Mouse (Mus musculus): ENCODE results near the gene Rpl19. TPM values are rescaled to one million over a fixed set of nuclear protein-coding genes. Genes with fewer than 3 reads are reported as not detected.

Gene Rpl19
- polyA plus RNA-seq, 1 experiment from 2014 or later: 1,244 TPM

- ATAC-seq (ENCODE audit: insufficient number of reproducible peaks, low FRiP score, low TSS enrichment, low read depth): no peak
- Histone ChIP-seq H3K4me1 (ENCODE audit: control insufficient read depth, insufficient read depth, low read length) (peaks cover 15% of the 10 kb centered on the region), H3K4me3 (ENCODE audit: low read depth, low read length) (no peak overlapping the region), H3K4me2 (ENCODE audit: low read depth, severe bottlenecking) (no peak overlapping the region), H3K9ac (ENCODE audit: low read length) (no peak overlapping the region), H3K9me3 (ENCODE audit: control insufficient read depth, low read length) (no peaks in the 10 kb centered on the region), H3K27ac (replicated peaks; ENCODE audit: low read depth, low read length) (no peak overlapping the region), H3K27me3 (ENCODE audit: control insufficient read depth, insufficient read depth, low read length) (no peaks in the 10 kb centered on the region), H3K36me3 (ENCODE audit: control insufficient read depth, insufficient read depth, low read length) (peaks cover 2% of the 10 kb centered on the region; the same call in 1 of the 2 replicates)
- DNase-seq (ENCODE audit: low spot score): no peak
- 65% methylated on average over 6 of the region's 6 CpGs for WGBS
These were observed 8.3 kb upstream of the Rpl19 start for GRCm38 (mm10) chr11:98018222-98018621.

- no peaks in the 10 kb centered on the region for H3K9me3 ChIP-seq (ENCODE audit: control insufficient read depth, low read length)
- peaks cover 2% of the 10 kb centered on the region; the same call in 1 of the 2 replicates for H3K36me3 ChIP-seq (ENCODE audit: control insufficient read depth, insufficient read depth, low read length)
- peaks cover 15% of the 10 kb centered on the region for H3K4me1 ChIP-seq (ENCODE audit: control insufficient read depth, insufficient read depth, low read length)
- DNase-seq (ENCODE audit: low spot score) (peak; percentile 52), ATAC-seq (ENCODE audit: insufficient number of reproducible peaks, low FRiP score, low TSS enrichment, low read depth) (no peak)
- WGBS: 42% methylated on average over 10 of the region's 10 CpGs
- H3K4me3 ChIP-seq (ENCODE audit: low read depth, low read length): no peak overlapping the region
- no peaks in the 10 kb centered on the region for H3K27me3 ChIP-seq (ENCODE audit: control insufficient read depth, insufficient read depth, low read length)
- no peak overlapping the region for H3K9ac ChIP-seq (ENCODE audit: low read length)
- no peak overlapping the region for H3K27ac ChIP-seq (replicated peaks; ENCODE audit: low read depth, low read length)
- H3K4me2 ChIP-seq (ENCODE audit: low read depth, severe bottlenecking): no peak overlapping the region
These were observed 7.5 kb upstream of the Rpl19 start for GRCm38 (mm10) chr11:98018858-98019641.

- DNase-seq (ENCODE audit: low spot score) (no peak), ATAC-seq (ENCODE audit: insufficient number of reproducible peaks, low FRiP score, low TSS enrichment, low read depth) (no peak)
- no peaks in the 10 kb centered on the region for H3K9me3 ChIP-seq (ENCODE audit: control insufficient read depth, low read length)
- WGBS: 35% methylated on average over 7 of the region's 8 CpGs
- H3K27me3 ChIP-seq (ENCODE audit: control insufficient read depth, insufficient read depth, low read length): no peaks in the 10 kb centered on the region
- no peak overlapping the region for H3K9ac ChIP-seq (ENCODE audit: low read length)
- H3K4me3 ChIP-seq (ENCODE audit: low read depth, low read length): no peak overlapping the region
- H3K4me2 ChIP-seq (ENCODE audit: low read depth, severe bottlenecking): no peak overlapping the region
- H3K4me1 ChIP-seq (ENCODE audit: control insufficient read depth, insufficient read depth, low read length): peaks cover 15% of the 10 kb centered on the region
- H3K27ac ChIP-seq (replicated peaks; ENCODE audit: low read depth, low read length): no peak overlapping the region
- no peaks in the 10 kb centered on the region; the same call in 1 of the 2 replicates for H3K36me3 ChIP-seq (ENCODE audit: control insufficient read depth, insufficient read depth, low read length)
These were observed 6.5 kb upstream of the Rpl19 start for GRCm38 (mm10) chr11:98019883-98020610.

GRCm38 (mm10) chr11:98020710-98021109 lies 5.8 kb upstream of the Rpl19 start:
- WGBS: 100% methylated on average over 1 of the region's 1 CpGs
- Histone ChIP-seq H3K9ac (ENCODE audit: low read length) (no peak overlapping the region), H3K4me1 (ENCODE audit: control insufficient read depth, insufficient read depth, low read length) (peaks cover 16% of the 10 kb centered on the region), H3K4me3 (ENCODE audit: low read depth, low read length) (no peak overlapping the region), H3K4me2 (ENCODE audit: low read depth, severe bottlenecking) (no peak overlapping the region), H3K9me3 (ENCODE audit: control insufficient read depth, low read length) (no peaks in the 10 kb centered on the region), H3K27me3 (ENCODE audit: control insufficient read depth, insufficient read depth, low read length) (no peaks in the 10 kb centered on the region), H3K27ac (replicated peaks; ENCODE audit: low read depth, low read length) (no peak overlapping the region), H3K36me3 (ENCODE audit: control insufficient read depth, insufficient read depth, low read length) (no peaks in the 10 kb centered on the region; the same call in 1 of the 2 replicates)
- ATAC-seq (ENCODE audit: insufficient number of reproducible peaks, low FRiP score, low TSS enrichment, low read depth): no peak
- DNase-seq (ENCODE audit: low spot score): no peak

- H3K36me3 ChIP-seq (ENCODE audit: control insufficient read depth, insufficient read depth, low read length): no peaks in the 10 kb centered on the region; the same call in 1 of the 2 replicates
- H3K4me3 ChIP-seq (ENCODE audit: low read depth, low read length): peak overlapping the region; percentile 84
- peak overlapping the region; percentile 95 for H3K4me2 ChIP-seq (ENCODE audit: low read depth, severe bottlenecking)
- ATAC-seq (ENCODE audit: insufficient number of reproducible peaks, low FRiP score, low TSS enrichment, low read depth) (no peak), DNase-seq (ENCODE audit: low spot score) (no peak)
- H3K27me3 ChIP-seq (ENCODE audit: control insufficient read depth, insufficient read depth, low read length): no peaks in the 10 kb centered on the region
- H3K9me3 ChIP-seq (ENCODE audit: control insufficient read depth, low read length): no peaks in the 10 kb centered on the region
- H3K27ac ChIP-seq (replicated peaks; ENCODE audit: low read depth, low read length): no peak overlapping the region
- 75% methylated on average over 2 of the region's 2 CpGs for WGBS
- peaks cover 20% of the 10 kb centered on the region for H3K4me1 ChIP-seq (ENCODE audit: control insufficient read depth, insufficient read depth, low read length)
- H3K9ac ChIP-seq (ENCODE audit: low read length): no peak overlapping the region; the same call in 1 of the 2 replicates
These were observed 5.4 kb upstream of the Rpl19 start for GRCm38 (mm10) chr11:98021118-98021517.

GRCm38 (mm10) chr11:98021565-98022252 lies 4.8 kb upstream of the Rpl19 start:
- ATAC-seq (ENCODE audit: insufficient number of reproducible peaks, low FRiP score, low TSS enrichment, low read depth): peak; percentile 4; the same call in 1 of the 2 replicates

GRCm38 (mm10) chr11:98022253-98022554 lies 4.3 kb upstream of the Rpl19 start:
- WGBS: 1% methylated on average over 23 of the region's 23 CpGs

More at GRCm38 (mm10) chr11:98021565-98022252, 4.8 kb upstream of the Rpl19 start:
- H3K9me3 ChIP-seq (ENCODE audit: control insufficient read depth, low read length): no peaks in the 10 kb centered on the region
- H3K36me3 ChIP-seq (ENCODE audit: control insufficient read depth, insufficient read depth, low read length): no peaks in the 10 kb centered on the region; the same call in 1 of the 2 replicates
- DNase-seq (ENCODE audit: low spot score): peak; percentile 61
- peak overlapping the region; percentile 83 for H3K9ac ChIP-seq (ENCODE audit: low read length)
- 4% methylated on average over 34 of the region's 34 CpGs for WGBS
- peak overlapping the region; percentile 84 for H3K4me3 ChIP-seq (ENCODE audit: low read depth, low read length)
- peak overlapping the region; percentile 83; the same call in 1 of the 2 replicates for H3K27ac ChIP-seq (replicated peaks; ENCODE audit: low read depth, low read length)
- peak overlapping the region; percentile 95 for H3K4me2 ChIP-seq (ENCODE audit: low read depth, severe bottlenecking)
- peaks cover 20% of the 10 kb centered on the region for H3K4me1 ChIP-seq (ENCODE audit: control insufficient read depth, insufficient read depth, low read length)
- H3K27me3 ChIP-seq (ENCODE audit: control insufficient read depth, insufficient read depth, low read length): no peaks in the 10 kb centered on the region

More at GRCm38 (mm10) chr11:98022253-98022554, 4.3 kb upstream of the Rpl19 start:
- H3K36me3 ChIP-seq (ENCODE audit: control insufficient read depth, insufficient read depth, low read length): no peaks in the 10 kb centered on the region; the same call in 1 of the 2 replicates
- H3K27ac ChIP-seq (replicated peaks; ENCODE audit: low read depth, low read length): peak overlapping the region; percentile 83
- H3K27me3 ChIP-seq (ENCODE audit: control insufficient read depth, insufficient read depth, low read length): no peaks in the 10 kb centered on the region
- DNase-seq (ENCODE audit: low spot score) (no peak), ATAC-seq (ENCODE audit: insufficient number of reproducible peaks, low FRiP score, low TSS enrichment, low read depth) (peak; percentile 46; the same call in 1 of the 2 replicates)
- H3K4me3 ChIP-seq (ENCODE audit: low read depth, low read length): peak overlapping the region; percentile 84
- H3K4me2 ChIP-seq (ENCODE audit: low read depth, severe bottlenecking): peak overlapping the region; percentile 95
- H3K9me3 ChIP-seq (ENCODE audit: control insufficient read depth, low read length): no peaks in the 10 kb centered on the region
- peak overlapping the region; percentile 83 for H3K9ac ChIP-seq (ENCODE audit: low read length)
- H3K4me1 ChIP-seq (ENCODE audit: control insufficient read depth, insufficient read depth, low read length): peaks cover 20% of the 10 kb centered on the region

Measured in limb, embryonic 11.5 days (tissue).